Mouse (Mus musculus) liver, embryonic 11.5 days (tissue): ENCODE measurements around the gene Kcnma1. TPM values are rescaled to one million over a fixed set of nuclear protein-coding genes. Genes with fewer than 3 reads are reported as not detected.

Experiments
- ATAC-seq: fragments of 200-750 bp; cut with Nextera tagmentation; replicated peaks from 2 replicates; pipeline ENCODE4 v1.8.0; 2017; ENCODE audit warnings: moderate number of reproducible peaks, mild to moderate bottlenecking, moderate TSS enrichment, moderate library complexity; ENCODE audit not compliant: low FRiP score
- DNase-seq: peaks from one replicate; pipeline ENCODE4 v3.0.0-alpha.2; 2017; ENCODE audit warnings: low spot score
- H3K27ac ChIP-seq: fragments of 300-500 bp; sonication (generic); 2 replicates; pipeline ENCODE4 v1.5.1; 2014; ENCODE audit warnings: mild to moderate bottlenecking, low read depth, low read length, control low read depth
- H3K27me3 ChIP-seq: fragments of 300-500 bp; sonication (generic); replicated peaks from 2 replicates; pipeline ENCODE4 v1.6.1; 2014; ENCODE audit warnings: low read length, mixed read lengths; ENCODE audit not compliant: control insufficient read depth, insufficient read depth
- H3K36me3 ChIP-seq: fragments of 300-500 bp; sonication (generic); 2 replicates; pipeline ENCODE4 v1.6.1; 2014; ENCODE audit warnings: mild to moderate bottlenecking, low read length, moderate library complexity, mixed read lengths; ENCODE audit not compliant: control insufficient read depth, insufficient read depth
- H3K4me1 ChIP-seq: fragments of 300-500 bp; sonication (generic); replicated peaks from 2 replicates; pipeline ENCODE4 v1.6.1; 2014; ENCODE audit warnings: low read length, mixed read lengths; ENCODE audit not compliant: control insufficient read depth, insufficient read depth
- H3K4me2 ChIP-seq: fragments of 300-500 bp; sonication (generic); 2 replicates; pipeline ENCODE4 v1.6.1; 2014; ENCODE audit warnings: mild to moderate bottlenecking, control low read depth, moderate library complexity
- H3K4me3 ChIP-seq: fragments of 300-500 bp; sonication (generic); 2 replicates; pipeline ENCODE4 v1.5.1; 2014; ENCODE audit warnings: low read depth, low read length, control low read depth
- H3K9ac ChIP-seq: fragments of 300-500 bp; sonication (generic); 2 replicates; pipeline ENCODE4 v1.6.1; 2014; ENCODE audit warnings: low read depth, low read length, control low read depth
- H3K9me3 ChIP-seq: fragments of 300-500 bp; sonication (generic); 2 replicates; pipeline ENCODE4 v1.6.1; 2016; ENCODE audit warnings: low read length, inconsistent platforms, mixed read lengths; ENCODE audit not compliant: control insufficient read depth
- WGBS: fragments of 180-500 bp; shearing (Covaris S2); extraction: QIAGEN DNeasy Blood & Tissue Kit; methylation state at CpG from one replicate; pipeline ENCODE4 v1.1.7; 2014; 5-methylcytosine and 5-hydroxymethylcytosine counted together
- polyA plus RNA-seq: library from polyadenylated mRNA; unstranded; fragments of >200 nt; fragmentation: Nextera tagmentation; extraction: Ambion mirVana; gene quantifications from 2 replicates; pipeline ENCODE4 v1.2.1, GENCODE M21; 2014

Kcnma1 gene
- polyA plus RNA-seq, 1 experiment from 2014 or later, result 0.58 TPM

- no peak overlapping the region for H3K27ac ChIP-seq
- no peaks in the 10 kb centered on the region for H3K9me3 ChIP-seq
- WGBS, result 69% methylated on average over 1 of the region's 1 CpGs
- H3K27me3 ChIP-seq, result no peaks in the 10 kb centered on the region
- H3K36me3 ChIP-seq, result no peaks in the 10 kb centered on the region
- no peak overlapping the region for H3K4me2 ChIP-seq
- no peak overlapping the region for H3K4me3 ChIP-seq
- H3K9ac ChIP-seq, result no peak overlapping the region
- no peak for DNase-seq
- no peaks in the 10 kb centered on the region for H3K4me1 ChIP-seq
- no peak for ATAC-seq
Observed at GRCm38 (mm10) chr14:23572778-23573177, 441.5 kb downstream of the Kcnma1 start.

- no peak overlapping the region for H3K4me2 ChIP-seq
- 42% methylated on average over 1 of the region's 1 CpGs for WGBS
- H3K27ac ChIP-seq, result no peak overlapping the region
- ATAC-seq (no peak), DNase-seq (no peak)
- H3K27me3 ChIP-seq, result no peaks in the 10 kb centered on the region
- H3K9ac ChIP-seq, result no peak overlapping the region
- H3K4me3 ChIP-seq, result no peak overlapping the region
- no peaks in the 10 kb centered on the region for H3K36me3 ChIP-seq
- no peaks in the 10 kb centered on the region for H3K4me1 ChIP-seq
- no peaks in the 10 kb centered on the region for H3K9me3 ChIP-seq
Observed at GRCm38 (mm10) chr14:23570251-23570650, 444.0 kb downstream of the Kcnma1 start.

- no peak overlapping the region for H3K27ac ChIP-seq
- ATAC-seq, result no peak
Observed at GRCm38 (mm10) chr14:23565931-23566330, 448.4 kb downstream of the Kcnma1 start.

GRCm38 (mm10) chr14:23564474-23564873 lies 449.8 kb downstream of the Kcnma1 start:
- Histone ChIP-seq H3K36me3 (no peaks in the 10 kb centered on the region), H3K27ac (no peak overlapping the region), H3K9ac (no peak overlapping the region), H3K9me3 (no peaks in the 10 kb centered on the region), H3K4me3 (no peak overlapping the region), H3K4me2 (no peak overlapping the region), H3K4me1 (no peaks in the 10 kb centered on the region), H3K27me3 (no peaks in the 10 kb centered on the region)
- DNase-seq (no peak), ATAC-seq (no peak)
- WGBS, result 71% methylated on average over 7 of the region's 7 CpGs

More at GRCm38 (mm10) chr14:23565931-23566330, 448.4 kb downstream of the Kcnma1 start:
- DNase-seq, result no peak
- Histone ChIP-seq H3K4me2 (no peak overlapping the region), H3K9ac (no peak overlapping the region), H3K4me1 (no peaks in the 10 kb centered on the region), H3K27me3 (no peaks in the 10 kb centered on the region), H3K9me3 (no peaks in the 10 kb centered on the region), H3K36me3 (no peaks in the 10 kb centered on the region), H3K4me3 (no peak overlapping the region)
- WGBS, result 83% methylated on average over 3 of the region's 3 CpGs

GRCm38 (mm10) chr14:23563180-23563579 lies 451.1 kb downstream of the Kcnma1 start:
- Histone ChIP-seq H3K36me3 (no peaks in the 10 kb centered on the region), H3K9me3 (no peaks in the 10 kb centered on the region), H3K9ac (no peak overlapping the region), H3K4me3 (no peak overlapping the region), H3K4me2 (no peak overlapping the region), H3K4me1 (no peaks in the 10 kb centered on the region), H3K27ac (no peak overlapping the region), H3K27me3 (no peaks in the 10 kb centered on the region)
- no peak for ATAC-seq
- no peak for DNase-seq
- 71% methylated on average over 2 of the region's 2 CpGs for WGBS

- H3K4me1 ChIP-seq, result no peaks in the 10 kb centered on the region
- DNase-seq (no peak), ATAC-seq (no peak)
- H3K27ac ChIP-seq, result no peak overlapping the region
- H3K9ac ChIP-seq, result no peak overlapping the region
- H3K4me2 ChIP-seq, result no peak overlapping the region
- no peaks in the 10 kb centered on the region for H3K36me3 ChIP-seq
- no peak overlapping the region for H3K4me3 ChIP-seq
- no peaks in the 10 kb centered on the region for H3K9me3 ChIP-seq
- WGBS, result 68% methylated on average over 2 of the region's 2 CpGs
- H3K27me3 ChIP-seq, result no peaks in the 10 kb centered on the region
Observed at GRCm38 (mm10) chr14:23555647-23556046, 458.6 kb downstream of the Kcnma1 start.

GRCm38 (mm10) chr14:23552252-23552974 lies 461.9 kb downstream of the Kcnma1 start:
- no peaks in the 10 kb centered on the region for H3K27me3 ChIP-seq
- H3K27ac ChIP-seq, result no peak overlapping the region
- DNase-seq (no peak), ATAC-seq (no peak)
- H3K4me3 ChIP-seq, result no peak overlapping the region
- H3K4me1 ChIP-seq, result no peaks in the 10 kb centered on the region
- no peaks in the 10 kb centered on the region for H3K9me3 ChIP-seq
- no peak overlapping the region for H3K9ac ChIP-seq
- no peak overlapping the region for H3K4me2 ChIP-seq
- 45% methylated on average over 5 of the region's 5 CpGs for WGBS
- H3K36me3 ChIP-seq, result no peaks in the 10 kb centered on the region

- no peaks in the 10 kb centered on the region for H3K4me1 ChIP-seq
- DNase-seq (no peak), ATAC-seq (no peak)
- no peaks in the 10 kb centered on the region for H3K27me3 ChIP-seq
- 74% methylated on average over 3 of the region's 3 CpGs for WGBS
- H3K27ac ChIP-seq, result no peak overlapping the region
- H3K9me3 ChIP-seq, result no peaks in the 10 kb centered on the region
- no peak overlapping the region for H3K9ac ChIP-seq
- no peak overlapping the region for H3K4me2 ChIP-seq
- H3K4me3 ChIP-seq, result no peak overlapping the region
- no peaks in the 10 kb centered on the region for H3K36me3 ChIP-seq
Observed at GRCm38 (mm10) chr14:23550467-23550866, 463.8 kb downstream of the Kcnma1 start.

GRCm38 (mm10) chr14:23542131-23542530 lies 472.2 kb downstream of the Kcnma1 start:
- Histone ChIP-seq H3K4me1 (no peaks in the 10 kb centered on the region), H3K4me3 (no peak overlapping the region), H3K9ac (no peak overlapping the region), H3K4me2 (no peak overlapping the region), H3K27ac (no peak overlapping the region), H3K36me3 (no peaks in the 10 kb centered on the region), H3K27me3 (no peaks in the 10 kb centered on the region), H3K9me3 (no peaks in the 10 kb centered on the region; the same call in 1 of the 2 replicates)
- no peak for ATAC-seq
- 73% methylated on average over 6 of the region's 6 CpGs for WGBS
- DNase-seq, result no peak
